Mouse (Mus musculus) hindbrain, embryonic 11.5 days (tissue): ENCODE results near the gene Sfn. TPM values are rescaled to one million over a fixed set of nuclear protein-coding genes. Genes with fewer than 3 reads are reported as not detected.

ENCODE experiments used
- polyA plus RNA-seq: library from polyadenylated mRNA; unstranded; fragments of >200 nt; fragmentation: Nextera tagmentation; extraction: Ambion mirVana; gene quantifications from 2 replicates; pipeline ENCODE4 v1.2.1, GENCODE M21; 2014

Gene Sfn
- polyA plus RNA-seq, 1 experiment from 2014 or later, result 29.6 TPM

Other genes starting within 250 kb of the Sfn start
- gene Wdtc1, start 248.7 kb downstream of the Sfn start, polyA plus RNA-seq, result 21.6 and 23.4 TPM in 2 replicates
- gene Slc9a1, start 232.5 kb downstream of the Sfn start, polyA plus RNA-seq, result 5.7 and 5.8 TPM in 2 replicates
- 0.37 and 0.46 TPM in 2 replicates for gene Tent5b, start 122.0 kb downstream of the Sfn start, polyA plus RNA-seq
- gene Trnp1, start 103.6 kb downstream of the Sfn start, polyA plus RNA-seq, result 1.7 and 2.6 TPM in 2 replicates
- gene Kdf1, start 83.2 kb downstream of the Sfn start, polyA plus RNA-seq, result 1.0 and 1.7 TPM in 2 replicates
- 315 and 324 TPM in 2 replicates for gene Nudc, start 56.2 kb downstream of the Sfn start, polyA plus RNA-seq
- not detected in 2 replicates for gene Nr0b2, start 48.8 kb downstream of the Sfn start, polyA plus RNA-seq
- 6.9 and 8.9 TPM in 2 replicates for gene Gpatch3, start 27.4 kb downstream of the Sfn start, polyA plus RNA-seq
- 25.9 and 29.3 TPM in 2 replicates for gene Gpn2, start 17.8 kb downstream of the Sfn start, polyA plus RNA-seq
- 2.0 and 2.8 TPM in 2 replicates for gene Zdhhc18, start 48.0 kb upstream of the Sfn start, polyA plus RNA-seq
- 10.0 and 10.7 TPM in 2 replicates for gene Pigv, start 70.5 kb upstream of the Sfn start, polyA plus RNA-seq
- gene Arid1a, start 154.6 kb upstream of the Sfn start, polyA plus RNA-seq, result 40.8 and 51.6 TPM in 2 replicates